In the genomic region with DNA sequence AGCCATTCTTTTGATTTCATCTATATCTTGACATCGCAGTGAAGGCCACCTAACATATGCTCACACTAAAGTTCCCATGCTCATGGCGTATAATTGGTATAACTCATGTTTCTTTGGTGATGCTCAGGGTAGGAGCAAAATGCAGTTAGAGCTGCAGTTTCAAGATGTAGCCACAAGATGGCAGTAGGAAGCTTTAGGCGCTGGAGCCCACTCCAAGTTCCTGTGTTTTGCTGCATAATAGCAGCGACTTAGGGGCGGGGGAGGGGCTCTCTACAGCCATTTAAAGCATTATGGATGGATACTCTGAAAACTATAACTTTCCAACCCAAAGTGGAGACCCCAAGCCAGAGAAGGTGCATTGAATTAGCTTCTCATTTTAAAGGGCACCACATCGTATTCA, we compare ENCODE assay signal across 8 mouse cellular contexts. TPM values are rescaled to one million over a fixed set of nuclear protein-coding genes. Genes with fewer than 3 reads are reported as not detected.
DNase-seq lines count a peak whose midpoint lies in the region; ATAC-seq and TF ChIP-seq lines count a peak whose summit lies in the region.
"Had no signal": no experiment of that assay in that cellular context is flagged by ENCODE, and none has a peak within 500 bp of the region (broad histone marks: within the 10 kb centered on the region; RNA-seq: fewer than 3 reads in every experiment).

No protein-coding gene starts in this region.

- peak; percentile 47; the same call in 1 of the 2 replicates for TF ChIP-seq CTCF in spleen, adult 2 months (IDR thresholded peaks at IDR 0.05; ENCODE audit: extremely low read depth, insufficient read depth, insufficient read length, insufficient replicate concordance)

- WGBS in spleen, adult 2 months = 19% methylated on average over 6 of the region's 6 CpGs

- H3K4me1 ChIP-seq in spleen, adult 2 months (ENCODE audit: control insufficient read depth, insufficient read depth, insufficient read length) = no peaks in the 10 kb centered on the region

- peak; percentile 85 for ATAC-seq in frontal cortex, adult (ENCODE audit: low TSS enrichment)
- ATAC-seq in megakaryocyte progenitor cell, adult 5-6 weeks (replicated peaks; ENCODE audit: poor library complexity) = peak; percentile 98

- H3K36me3 ChIP-seq in spleen, adult 2 months (ENCODE audit: control insufficient read depth, insufficient read depth, low read length) = no peaks in the 10 kb centered on the region

- no peaks in the 10 kb centered on the region for H3K27me3 ChIP-seq in spleen, adult 2 months (ENCODE audit: control insufficient read depth, insufficient read depth, low read length)

- no peak for DNase-seq in spleen, adult 2 months (ENCODE audit: low read depth in 1 of 2, low spot score in 2 of 2)
- DNase-seq in spleen, postnatal 36 days (ENCODE audit: low spot score in 2 of 2) = no peak
- DNase-seq in c-Kit-positive CD71-positive TER-119-positive erythroid progenitor cells, embryonic 14.5 days (ENCODE audit: low spot score) = peak; percentile 23
- peak; percentile 26 for DNase-seq in layer of hippocampus, adult 9-11 months
- DNase-seq in right cerebral cortex, postnatal 36 days (ENCODE audit: low spot score in 2 of 2) = peak; percentile 10 to 13

- H3K4me3 ChIP-seq in spleen, adult 2 months (ENCODE audit: extremely low read depth, insufficient read depth, insufficient read length) = no peak overlapping the region

- TF ChIP-seq POLR2A in spleen, adult 2 months (IDR thresholded peaks at IDR 0.05; ENCODE audit: low read depth, low read length) = no peak

- no peak overlapping the region for H3K27ac ChIP-seq in spleen, adult 2 months (ENCODE audit: insufficient read depth, low read length)

RNA-seq across cellular contexts. Expression of a gene that starts 16.4 kb away (rescaled TPM):
- polyA plus RNA-seq in spleen, adult 2 months (2012; rRNA removed) = not detected in 2 replicates
- total RNA-seq in megakaryocyte progenitor cell, adult 5-6 weeks (2015) = not detected in 2 replicates
- total RNA-seq in megakaryocyte progenitor cell, adult 5-6 weeks (2017) = not detected in 2 replicates
- polyA plus RNA-seq: gonadal fat pad, adult 2 months had no signal

RNA-seq across cellular contexts. Expression of a gene that starts 47.1 kb away (rescaled TPM):
- 8.1 and 13.9 TPM in 2 replicates for polyA plus RNA-seq in spleen, adult 2 months (2012; rRNA removed)
- 40.7 and 42.7 TPM in 2 replicates for total RNA-seq in megakaryocyte progenitor cell, adult 5-6 weeks (2015)
- 107 and 127 TPM in 2 replicates for total RNA-seq in megakaryocyte progenitor cell, adult 5-6 weeks (2017)

Comparison
In these comparisons a context has a peak if more than half of its experiments do, and no peak if none do; other contexts are left out.
1. DNase-seq: peak in c-Kit-positive CD71-positive TER-119-positive erythroid progenitor cells, embryonic 14.5 days (single experiment), layer of hippocampus, adult 9-11 months (single experiment) and right cerebral cortex, postnatal 36 days (2 of 2); none in spleen, adult 2 months (0 of 2) and spleen, postnatal 36 days (0 of 2).